Mouse (Mus musculus): ENCODE measurements around the gene Fcna. TPM values are rescaled to one million over a fixed set of nuclear protein-coding genes. Genes with fewer than 3 reads are reported as not detected.

Fcna gene
- polyA plus RNA-seq, 1 experiment from 2014 or later = 3.7 TPM

GRCm38 (mm10) chr2:25582466-25583119, 45.2 kb downstream of the Fcna start:
- Histone ChIP-seq H3K9me3 (no peaks in the 10 kb centered on the region), H3K4me2 (no peak overlapping the region), H3K4me3 (no peak overlapping the region), H3K27me3 (peaks cover 34% of the 10 kb centered on the region), H3K9ac (no peak overlapping the region), H3K4me1 (replicated peaks) (peaks cover 61% of the 10 kb centered on the region), H3K27ac (replicated peaks) (peak overlapping the region; percentile 34), H3K36me3 (peaks cover 25% of the 10 kb centered on the region)
- WGBS = 35% methylated on average over 12 of the region's 12 CpGs
- ATAC-seq (ENCODE audit: low FRiP score, low read depth) = peak; percentile 55

- Histone ChIP-seq H3K36me3 (peaks cover 27% of the 10 kb centered on the region), H3K4me1 (replicated peaks) (peaks cover 67% of the 10 kb centered on the region), H3K4me2 (peak overlapping the region; percentile 74), H3K27me3 (peaks cover 41% of the 10 kb centered on the region), H3K27ac (replicated peaks) (peak overlapping the region; percentile 34), H3K9me3 (no peaks in the 10 kb centered on the region), H3K9ac (no peak overlapping the region), H3K4me3 (peak overlapping the region; percentile 49; the same call in 1 of the 2 replicates)
- WGBS = 24% methylated on average over 6 of the region's 6 CpGs
- ATAC-seq (ENCODE audit: low FRiP score, low read depth) = peak; percentile 1
Measured at GRCm38 (mm10) chr2:25581901-25582301, 45.9 kb downstream of the Fcna start.

GRCm38 (mm10) chr2:25581294-25581864, 46.5 kb downstream of the Fcna start, which contains the start of gene Ajm1:
Gene Ajm1, minus strand, starts transcription at chr2:25581757.
- Histone ChIP-seq H3K9ac (peak within 1 kb of the TSS; percentile 60), H3K36me3 (peaks cover 24% of the 10 kb centered on the region), H3K27ac (replicated peaks) (peak within 1 kb of the TSS; percentile 34), H3K4me3 (peak within 1 kb of the TSS; percentile 49), H3K9me3 (no peaks in the 10 kb centered on the region), H3K4me2 (peak within 1 kb of the TSS; percentile 74), H3K27me3 (peaks cover 46% of the 10 kb centered on the region), H3K4me1 (replicated peaks) (peaks cover 67% of the 10 kb centered on the region)
- ATAC-seq (ENCODE audit: low FRiP score, low read depth) = peak; percentile 73
- 5% methylated on average over 19 of the region's 19 CpGs for WGBS

GRCm38 (mm10) chr2:25580621-25581101, 47.2 kb downstream of the Fcna start:
- H3K4me2 ChIP-seq = peak overlapping the region; percentile 74
- peak overlapping the region; percentile 60 for H3K9ac ChIP-seq
- H3K27ac ChIP-seq (replicated peaks) = no peak overlapping the region
- peaks cover 70% of the 10 kb centered on the region for H3K4me1 ChIP-seq (replicated peaks)
- H3K27me3 ChIP-seq = peaks cover 51% of the 10 kb centered on the region
- ATAC-seq (ENCODE audit: low FRiP score, low read depth) = 0 out of 2 replicates have a peak, but pooled peaks have one; percentile 2
- H3K4me3 ChIP-seq = peak overlapping the region; percentile 49
- WGBS = 34% methylated on average over 6 of the region's 6 CpGs
- H3K36me3 ChIP-seq = peaks cover 24% of the 10 kb centered on the region
- H3K9me3 ChIP-seq = no peaks in the 10 kb centered on the region

GRCm38 (mm10) chr2:25579737-25580460, 47.9 kb downstream of the Fcna start:
- peak overlapping the region; percentile 49; the same call in 1 of the 2 replicates for H3K4me3 ChIP-seq
- no peak overlapping the region for H3K9ac ChIP-seq
- ATAC-seq (ENCODE audit: low FRiP score, low read depth) = no peak
- H3K4me2 ChIP-seq = peak overlapping the region; percentile 74
- H3K9me3 ChIP-seq = no peaks in the 10 kb centered on the region
- peaks cover 51% of the 10 kb centered on the region for H3K27me3 ChIP-seq
- 10% methylated on average over 27 of the region's 27 CpGs for WGBS
- peaks cover 75% of the 10 kb centered on the region for H3K4me1 ChIP-seq (replicated peaks)
- no peak overlapping the region for H3K27ac ChIP-seq (replicated peaks)
- peaks cover 17% of the 10 kb centered on the region for H3K36me3 ChIP-seq

GRCm38 (mm10) chr2:25578796-25579736, 48.8 kb downstream of the Fcna start:
- no peak overlapping the region for H3K9ac ChIP-seq
- peaks cover 51% of the 10 kb centered on the region for H3K27me3 ChIP-seq
- ATAC-seq (ENCODE audit: low FRiP score, low read depth) = no peak
- H3K9me3 ChIP-seq = no peaks in the 10 kb centered on the region
- 13% methylated on average over 74 of the region's 77 CpGs for WGBS
- 0 out of 2 replicates have a peak overlapping the region, but pooled peaks have one; percentile 7 for H3K4me3 ChIP-seq
- 0 out of 2 replicates have a peak, but pooled peaks cover 10% of the 10 kb centered on the region for H3K36me3 ChIP-seq
- no peak overlapping the region for H3K27ac ChIP-seq (replicated peaks)
- peak overlapping the region; percentile 74 for H3K4me2 ChIP-seq
- peaks cover 77% of the 10 kb centered on the region for H3K4me1 ChIP-seq (replicated peaks)

GRCm38 (mm10) chr2:25577951-25578795, 49.7 kb downstream of the Fcna start:
- Histone ChIP-seq H3K9ac (no peak overlapping the region), H3K27me3 (peaks cover 51% of the 10 kb centered on the region), H3K36me3 (0 out of 2 replicates have a peak, but pooled peaks cover 4% of the 10 kb centered on the region), H3K4me3 (peak overlapping the region; percentile 3; the same call in 1 of the 2 replicates), H3K4me1 (replicated peaks) (peaks cover 80% of the 10 kb centered on the region), H3K4me2 (peak overlapping the region; percentile 28), H3K27ac (replicated peaks) (no peak overlapping the region), H3K9me3 (no peaks in the 10 kb centered on the region)
- no peak for ATAC-seq (ENCODE audit: low FRiP score, low read depth)
- 12% methylated on average over 75 of the region's 75 CpGs for WGBS

GRCm38 (mm10) chr2:25576965-25577891, 50.6 kb downstream of the Fcna start:
- no peak for ATAC-seq (ENCODE audit: low FRiP score, low read depth)
- no peak overlapping the region for H3K27ac ChIP-seq (replicated peaks)
- peak overlapping the region; percentile 28 for H3K4me2 ChIP-seq
- H3K9ac ChIP-seq = no peak overlapping the region
- 19% methylated on average over 92 of the region's 92 CpGs for WGBS
- H3K4me1 ChIP-seq (replicated peaks) = peaks cover 76% of the 10 kb centered on the region
- peaks cover 51% of the 10 kb centered on the region for H3K27me3 ChIP-seq
- peak overlapping the region; percentile 3; the same call in 1 of the 2 replicates for H3K4me3 ChIP-seq
- H3K36me3 ChIP-seq = 0 out of 2 replicates have a peak, but pooled peaks cover 4% of the 10 kb centered on the region
- no peaks in the 10 kb centered on the region for H3K9me3 ChIP-seq

- H3K27ac ChIP-seq (replicated peaks) = no peak overlapping the region
- H3K9ac ChIP-seq = no peak overlapping the region
- peaks cover 51% of the 10 kb centered on the region for H3K27me3 ChIP-seq
- H3K36me3 ChIP-seq = 0 out of 2 replicates have a peak, but pooled peaks cover 4% of the 10 kb centered on the region
- peaks cover 67% of the 10 kb centered on the region for H3K4me1 ChIP-seq (replicated peaks)
- WGBS = 71% methylated on average over 16 of the region's 16 CpGs
- no peaks in the 10 kb centered on the region for H3K9me3 ChIP-seq
- ATAC-seq (ENCODE audit: low FRiP score, low read depth) = no peak
- no peak overlapping the region for H3K4me3 ChIP-seq
- H3K4me2 ChIP-seq = peak overlapping the region; percentile 73; the same call in 1 of the 2 replicates
Measured at GRCm38 (mm10) chr2:25576028-25576850, 51.6 kb downstream of the Fcna start.

All from hindbrain, embryonic 15.5 days (tissue).